Mouse (Mus musculus) testis, adult 2 months (tissue): ENCODE results near the gene Ift88.

Experiments used
- CTCF ChIP-seq: fragments of 200-500 bp; IDR thresholded peaks from 2 replicates; pipeline ENCODE4 v1.5.1; 2012; ENCODE audit warnings: low read depth, mild to moderate bottlenecking, inconsistent platforms, low read length, moderate library complexity; ENCODE audit not compliant: control insufficient read depth, insufficient read depth, insufficient replicate concordance
- POLR2A ChIP-seq: fragments of 200-500 bp; IDR thresholded peaks from 2 replicates; pipeline ENCODE4 v1.6.1; 2012; ENCODE audit warnings: low read depth, mild to moderate bottlenecking, inconsistent platforms, low read length, moderate library complexity; ENCODE audit not compliant: control insufficient read depth

GRCm38 (mm10) chr14:57398065-57398757 lies 25.7 kb upstream of the Ift88 start, which contains the start of gene Cryl1:
- TF ChIP-seq POLR2A (peak; percentile 68), CTCF (no peak)
